Mouse (Mus musculus): ENCODE measurements around the gene Defb43. TPM values are rescaled to one million over a fixed set of nuclear protein-coding genes. Genes with fewer than 3 reads are reported as not detected.
A peak's percentile ranks its signal among the peaks of the same experiment; 100 is the strongest.

Gene Defb43
- polyA plus RNA-seq (2015; fragmentation: Nextera tagmentation; extraction: Ambion mirVana), result not detected in 2 replicates

DNA sequence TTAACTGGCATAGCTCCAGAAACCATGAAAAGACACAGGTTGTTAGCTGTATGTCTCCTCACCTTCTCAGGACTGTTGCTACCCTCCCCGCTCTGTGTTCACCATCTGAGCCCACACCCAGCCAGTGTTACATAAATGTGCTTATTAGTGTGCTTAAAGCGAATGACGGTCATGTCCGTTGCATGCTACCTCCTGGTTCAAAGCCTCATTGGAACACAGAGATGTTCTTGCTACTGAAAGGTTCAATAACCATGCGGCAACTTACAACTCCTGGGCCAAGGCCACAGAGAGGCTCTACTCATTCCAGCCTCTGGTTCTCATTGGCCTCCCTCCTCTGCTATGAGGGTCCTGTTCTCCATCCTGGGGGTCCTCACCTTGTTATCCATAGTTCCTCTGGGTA is at the start of gene Defb43:
TSS of gene Defb43 (plus strand) at position 301 of the 400 bp plus-strand sequence.
- 91% methylated on average over 5 of the region's 5 CpGs for WGBS
- no peak within 1 kb of the TSS for H3K9ac ChIP-seq
- no peak for ATAC-seq (ENCODE audit: extremely low read depth, insufficient number of reproducible peaks, low FRiP score, low TSS enrichment)
- H3K4me3 ChIP-seq, result no peak within 1 kb of the TSS
- no peaks in the 10 kb centered on the region for H3K36me3 ChIP-seq
- no peaks in the 10 kb centered on the region for H3K4me1 ChIP-seq
- no peak within 1 kb of the TSS for H3K4me2 ChIP-seq
- H3K27me3 ChIP-seq (replicated peaks), result 0 out of 2 replicates have a peak, but pooled peaks cover 4% of the 10 kb centered on the region
- H3K9me3 ChIP-seq, result peaks cover 4% of the 10 kb centered on the region; the same call in 1 of the 2 replicates
- H3K27ac ChIP-seq (replicated peaks), result no peak within 1 kb of the TSS

DNA sequence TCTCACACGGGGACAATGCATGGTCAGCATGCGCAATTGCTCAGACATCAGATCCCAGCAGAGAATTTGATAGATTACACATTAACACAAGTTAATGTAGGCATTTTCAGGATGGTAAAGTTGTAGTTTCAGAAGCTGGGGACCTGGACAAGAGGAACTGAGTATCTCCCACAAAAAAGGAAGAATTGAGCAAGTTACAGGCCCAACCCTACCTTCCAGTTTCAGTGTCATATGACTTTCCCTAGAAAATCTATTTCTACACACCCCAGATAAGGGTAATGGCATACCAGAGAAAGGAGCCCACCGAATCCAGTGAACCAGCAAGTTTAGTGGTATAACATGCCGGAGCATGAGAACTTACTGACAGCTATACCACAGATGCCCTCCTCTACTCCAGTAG is 47.9 kb upstream of the Defb43 start:
- H3K36me3 ChIP-seq, result peaks cover 24% of the 10 kb centered on the region
- no peak overlapping the region for H3K9ac ChIP-seq
- ATAC-seq (ENCODE audit: extremely low read depth, insufficient number of reproducible peaks, low FRiP score, low TSS enrichment), result no peak
- no peak overlapping the region for H3K4me3 ChIP-seq
- peaks cover 19% of the 10 kb centered on the region for H3K4me1 ChIP-seq
- 74% methylated on average over 4 of the region's 4 CpGs for WGBS
- no peak overlapping the region for H3K4me2 ChIP-seq
- H3K27me3 ChIP-seq (replicated peaks), result no peaks in the 10 kb centered on the region
- no peak overlapping the region for H3K27ac ChIP-seq (replicated peaks)
- H3K9me3 ChIP-seq, result no peaks in the 10 kb centered on the region

DNA sequence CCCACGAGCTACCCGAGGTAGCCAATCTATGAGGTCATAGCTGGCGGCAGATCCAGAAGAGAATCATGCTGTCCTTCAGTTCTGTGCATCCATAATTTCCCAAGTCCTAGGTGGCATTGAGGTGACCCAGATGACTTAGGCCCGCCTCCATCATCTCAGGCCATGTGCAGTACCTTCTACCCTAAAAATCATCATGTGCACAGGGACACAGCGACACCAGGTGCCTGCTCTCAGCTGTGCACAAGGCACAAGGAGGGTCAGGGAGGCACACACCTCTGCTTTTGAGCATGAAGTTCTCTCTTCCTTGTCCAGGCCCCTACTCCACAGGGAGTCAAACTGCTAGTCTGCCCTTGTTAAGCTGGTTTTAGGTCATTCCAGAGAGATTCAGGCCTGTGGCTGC is 46.2 kb upstream of the Defb43 start:
- H3K27me3 ChIP-seq (replicated peaks), result no peaks in the 10 kb centered on the region
- peaks cover 9% of the 10 kb centered on the region; the same call in 1 of the 2 replicates for H3K36me3 ChIP-seq
- peaks cover 20% of the 10 kb centered on the region for H3K4me1 ChIP-seq
- 69% methylated on average over 5 of the region's 5 CpGs for WGBS
- H3K27ac ChIP-seq (replicated peaks), result peak overlapping the region; percentile 46; the same call in 1 of the 2 replicates
- H3K4me3 ChIP-seq, result peak overlapping the region; percentile 48
- peak overlapping the region; percentile 73 for H3K9ac ChIP-seq
- no peak for ATAC-seq (ENCODE audit: extremely low read depth, insufficient number of reproducible peaks, low FRiP score, low TSS enrichment)
- peak overlapping the region; percentile 71 for H3K4me2 ChIP-seq
- H3K9me3 ChIP-seq, result no peaks in the 10 kb centered on the region

DNA sequence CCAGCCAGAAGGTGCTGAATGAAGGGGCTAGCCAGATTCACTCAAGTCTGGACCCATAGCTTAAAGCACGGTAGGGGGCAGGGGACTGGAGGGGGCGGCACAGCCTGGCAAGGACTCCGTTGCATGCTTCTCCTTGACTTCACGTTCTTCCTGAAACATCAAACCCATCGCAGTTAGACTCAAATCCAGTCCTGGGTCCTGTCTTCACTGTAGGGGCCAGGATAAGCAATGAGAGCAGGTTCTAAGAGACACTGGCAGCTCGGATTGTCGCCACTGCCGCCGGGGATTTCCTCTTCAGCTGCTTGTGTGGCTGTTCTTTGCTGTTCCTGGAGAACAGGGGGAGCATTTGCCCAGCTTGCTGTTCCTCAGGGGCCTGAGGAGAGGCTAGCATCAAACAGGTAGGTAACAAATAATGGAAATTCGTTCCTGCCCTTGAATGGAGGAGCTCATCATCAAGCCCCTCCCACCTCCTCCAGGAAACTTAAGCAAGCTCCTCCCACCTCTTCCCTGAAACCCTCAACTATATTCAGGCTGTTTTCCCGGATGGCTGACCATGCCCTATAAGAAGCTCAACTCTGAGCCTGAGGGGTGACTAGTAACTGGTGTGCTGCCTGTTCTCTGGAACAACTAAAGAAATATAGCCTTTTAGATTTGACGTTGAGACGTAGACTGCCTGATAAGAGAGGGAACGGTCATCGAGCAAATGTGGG is 45.6 kb upstream of the Defb43 start:
- peaks cover 6% of the 10 kb centered on the region; the same call in 1 of the 2 replicates for H3K36me3 ChIP-seq
- H3K27ac ChIP-seq (replicated peaks), result peak overlapping the region; percentile 46
- H3K4me1 ChIP-seq, result peaks cover 20% of the 10 kb centered on the region
- H3K4me3 ChIP-seq, result peak overlapping the region; percentile 48
- WGBS, result 16% methylated on average over 15 of the region's 15 CpGs
- H3K9ac ChIP-seq, result peak overlapping the region; percentile 73
- H3K9me3 ChIP-seq, result no peaks in the 10 kb centered on the region
- ATAC-seq (ENCODE audit: extremely low read depth, insufficient number of reproducible peaks, low FRiP score, low TSS enrichment), result no peak
- H3K27me3 ChIP-seq (replicated peaks), result no peaks in the 10 kb centered on the region
- peak overlapping the region; percentile 71 for H3K4me2 ChIP-seq

DNA sequence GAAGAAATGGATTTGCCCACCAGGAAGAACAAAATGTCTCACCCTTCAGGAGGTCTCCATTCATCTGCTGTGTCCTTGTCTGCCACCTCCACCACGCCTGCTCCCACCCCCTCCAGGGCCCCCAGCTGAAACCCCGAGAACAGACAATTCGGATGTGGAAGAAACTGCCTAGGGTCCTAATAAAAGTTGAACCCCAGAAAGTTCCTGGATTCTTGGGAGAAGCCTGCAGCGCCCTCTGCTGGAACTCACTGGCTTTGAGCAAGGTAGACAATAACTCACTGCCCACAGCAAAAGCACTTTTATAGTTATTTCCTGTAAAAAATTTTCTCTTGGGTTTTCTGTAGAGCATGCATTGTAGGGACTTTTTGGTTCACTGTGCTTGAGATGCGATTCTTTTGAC is 36.5 kb upstream of the Defb43 start:
- Histone ChIP-seq H3K9me3 (no peaks in the 10 kb centered on the region), H3K4me3 (no peak overlapping the region), H3K36me3 (no peaks in the 10 kb centered on the region), H3K9ac (no peak overlapping the region), H3K4me1 (no peaks in the 10 kb centered on the region), H3K4me2 (peak overlapping the region; percentile 43), H3K27ac (replicated peaks) (no peak overlapping the region), H3K27me3 (replicated peaks) (peaks cover 12% of the 10 kb centered on the region; the same call in 1 of the 2 replicates)
- WGBS, result 12% methylated on average over 5 of the region's 5 CpGs
- ATAC-seq (ENCODE audit: extremely low read depth, insufficient number of reproducible peaks, low FRiP score, low TSS enrichment), result no peak

DNA sequence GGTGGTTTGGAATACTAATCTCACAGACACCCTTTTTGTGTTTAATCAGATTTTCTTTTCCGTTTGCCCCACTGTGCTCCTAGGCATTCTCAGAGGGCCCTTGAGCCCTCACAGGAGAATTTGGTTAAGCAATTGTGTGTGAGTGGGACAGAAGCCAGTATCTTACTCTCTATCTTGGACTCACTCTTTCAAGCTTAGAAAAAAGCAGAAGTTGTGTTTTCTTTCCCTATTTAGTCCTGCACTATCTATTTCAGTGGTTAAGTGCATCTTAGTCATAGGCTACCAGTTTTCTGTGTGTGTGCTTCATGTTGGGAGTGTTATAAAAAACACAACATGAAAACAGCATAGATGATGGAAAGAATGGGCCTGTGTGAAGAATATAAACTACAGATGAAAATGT is 31.8 kb upstream of the Defb43 start:
- Histone ChIP-seq H3K4me1 (no peaks in the 10 kb centered on the region), H3K4me2 (no peak overlapping the region), H3K36me3 (no peaks in the 10 kb centered on the region), H3K27me3 (replicated peaks) (peaks cover 2% of the 10 kb centered on the region; the same call in 1 of the 2 replicates), H3K27ac (replicated peaks) (no peak overlapping the region), H3K9me3 (no peaks in the 10 kb centered on the region), H3K9ac (no peak overlapping the region), H3K4me3 (no peak overlapping the region)
- WGBS, result 63% methylated on average over 1 of the region's 1 CpGs
- ATAC-seq (ENCODE audit: extremely low read depth, insufficient number of reproducible peaks, low FRiP score, low TSS enrichment), result no peak

DNA sequence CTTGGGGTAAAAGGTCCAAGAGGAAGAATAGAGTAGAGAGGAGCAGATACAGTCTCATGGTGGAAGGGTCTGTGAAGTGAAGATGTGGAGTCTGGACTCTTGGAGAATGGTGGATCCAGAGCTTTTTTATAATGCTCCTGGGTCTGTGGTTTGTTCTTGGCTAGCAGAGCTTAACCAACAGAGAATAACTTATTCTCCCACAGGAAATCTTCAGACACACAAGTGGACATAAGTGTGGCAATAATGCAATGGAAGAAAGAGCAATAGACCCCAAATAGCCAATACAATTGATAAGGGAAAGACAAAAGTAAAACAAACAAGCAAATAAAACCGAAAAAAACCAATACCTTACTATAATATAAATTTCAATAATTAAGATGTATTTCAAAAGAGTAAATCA is 27.2 kb upstream of the Defb43 start, which contains the start of gene Defb48:
TSS of gene Defb48 (minus strand) at position 101 of the 400 bp plus-strand sequence.
- H3K9me3 ChIP-seq, result no peaks in the 10 kb centered on the region
- no peak within 1 kb of the TSS for H3K4me3 ChIP-seq
- no peak for ATAC-seq (ENCODE audit: extremely low read depth, insufficient number of reproducible peaks, low FRiP score, low TSS enrichment)
- H3K9ac ChIP-seq, result no peak within 1 kb of the TSS
- no peaks in the 10 kb centered on the region for H3K36me3 ChIP-seq
- no peaks in the 10 kb centered on the region for H3K4me1 ChIP-seq
- 52% methylated on average over 1 of the region's 1 CpGs for WGBS
- no peak within 1 kb of the TSS for H3K4me2 ChIP-seq
- no peak within 1 kb of the TSS for H3K27ac ChIP-seq (replicated peaks)
- no peaks in the 10 kb centered on the region for H3K27me3 ChIP-seq (replicated peaks)

DNA sequence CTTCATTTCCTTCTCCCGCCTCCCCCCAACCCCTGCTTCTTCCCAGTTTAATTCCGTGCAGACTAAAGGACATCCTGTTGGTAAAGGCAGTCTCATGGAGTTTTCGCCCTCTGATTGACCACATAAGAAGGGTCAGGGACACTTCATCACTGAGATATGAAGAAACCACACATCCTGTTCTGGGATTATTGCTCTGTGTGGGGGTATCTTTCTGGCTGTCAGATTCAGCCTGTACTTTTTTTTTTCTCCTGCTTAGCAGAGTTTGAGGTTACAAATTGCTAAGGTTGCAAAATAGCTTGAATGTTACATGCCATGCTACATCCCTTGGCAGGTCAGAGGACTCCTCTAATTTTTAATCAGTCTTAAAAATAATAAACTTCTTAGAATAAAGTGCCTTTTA is 20.3 kb upstream of the Defb43 start:
- Histone ChIP-seq H3K4me1 (peaks cover 21% of the 10 kb centered on the region), H3K27ac (replicated peaks) (no peak overlapping the region), H3K36me3 (no peaks in the 10 kb centered on the region), H3K4me3 (no peak overlapping the region), H3K9ac (0 out of 2 replicates have a peak overlapping the region, but pooled peaks have one; percentile 28), H3K27me3 (replicated peaks) (no peaks in the 10 kb centered on the region), H3K4me2 (no peak overlapping the region), H3K9me3 (no peaks in the 10 kb centered on the region)
- WGBS, result 49% methylated on average over 3 of the region's 3 CpGs
- ATAC-seq (ENCODE audit: extremely low read depth, insufficient number of reproducible peaks, low FRiP score, low TSS enrichment), result no peak

DNA sequence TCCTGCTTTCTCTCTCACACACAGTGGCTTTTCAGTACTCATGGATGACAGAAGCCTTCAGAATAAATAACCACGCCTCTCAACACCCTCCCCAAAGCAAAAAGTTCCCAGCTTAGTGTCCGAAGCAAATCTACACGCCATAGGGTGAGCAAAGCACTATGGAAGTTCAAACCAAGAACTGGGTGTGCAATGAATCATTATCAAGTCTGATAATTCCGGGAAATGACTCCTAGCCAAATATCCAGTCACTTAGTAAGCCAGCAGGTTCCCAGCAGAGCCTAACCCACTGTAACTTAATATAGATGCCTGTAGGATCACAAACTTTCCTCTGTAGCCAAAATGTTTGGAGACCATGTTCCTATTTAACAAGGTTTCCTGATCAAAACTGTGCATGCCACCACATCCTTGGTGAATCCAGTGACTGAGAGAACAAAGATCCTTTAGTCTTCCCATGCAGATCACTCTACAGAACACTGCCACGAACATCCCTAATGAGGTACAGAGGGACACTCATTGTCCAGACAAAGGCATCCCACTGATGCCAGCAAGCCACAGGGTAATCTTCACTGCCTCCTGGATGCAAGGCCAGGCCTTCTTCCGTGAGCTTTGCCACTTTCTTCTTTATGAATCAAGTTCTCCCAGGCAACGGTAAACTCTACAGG is 19.6 kb upstream of the Defb43 start:
- H3K36me3 ChIP-seq, result no peaks in the 10 kb centered on the region
- H3K27ac ChIP-seq (replicated peaks), result no peak overlapping the region
- 59% methylated on average over 7 of the region's 7 CpGs for WGBS
- ATAC-seq (ENCODE audit: extremely low read depth, insufficient number of reproducible peaks, low FRiP score, low TSS enrichment), result no peak
- H3K9ac ChIP-seq, result no peak overlapping the region
- no peaks in the 10 kb centered on the region for H3K27me3 ChIP-seq (replicated peaks)
- H3K4me2 ChIP-seq, result no peak overlapping the region
- no peaks in the 10 kb centered on the region for H3K9me3 ChIP-seq
- no peak overlapping the region for H3K4me3 ChIP-seq
- peaks cover 24% of the 10 kb centered on the region for H3K4me1 ChIP-seq

DNA sequence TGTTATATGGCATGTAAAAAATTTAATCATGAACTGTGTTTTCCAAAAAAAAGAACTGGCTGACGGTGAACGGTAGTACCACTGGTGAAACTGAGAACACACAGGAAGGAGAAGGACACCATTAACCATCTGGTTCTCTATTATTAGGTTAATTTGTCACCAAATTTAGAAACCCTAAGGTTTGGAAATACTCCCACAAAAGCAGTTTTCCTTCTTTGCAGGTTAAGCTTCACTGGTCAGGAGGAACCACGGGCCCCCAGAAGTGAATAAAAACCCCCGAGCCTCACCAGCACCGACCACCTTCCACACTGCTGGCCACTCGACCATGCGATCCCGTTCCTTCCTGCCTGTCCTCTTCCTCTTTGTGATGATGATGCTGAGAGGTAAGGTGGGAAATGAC is 13.8 kb upstream of the Defb43 start, which contains the start of gene Defb47:
TSS of gene Defb47 (plus strand) at position 301 of the 400 bp plus-strand sequence.
- no peak for ATAC-seq (ENCODE audit: extremely low read depth, insufficient number of reproducible peaks, low FRiP score, low TSS enrichment)
- WGBS, result 87% methylated on average over 8 of the region's 8 CpGs

DNA sequence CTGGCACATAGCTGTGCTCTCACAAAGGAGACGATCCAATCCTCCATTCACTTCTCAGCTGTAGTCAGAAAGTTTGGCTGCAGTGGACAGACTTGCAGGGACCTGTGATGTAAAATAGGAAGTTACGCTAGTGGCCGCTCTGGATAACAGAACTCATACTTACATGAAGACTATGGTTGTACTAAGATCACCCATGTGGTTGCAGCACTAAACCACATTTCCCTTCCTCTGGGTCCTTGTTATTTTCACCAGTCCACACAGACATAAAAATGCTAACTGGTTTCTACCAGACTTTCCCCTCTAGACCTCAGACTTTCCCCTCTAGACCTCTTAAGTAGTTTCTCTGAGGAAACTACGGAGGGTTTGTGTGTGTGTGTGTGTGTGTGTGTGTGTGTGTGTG is 12.6 kb upstream of the Defb43 start:
- ATAC-seq (ENCODE audit: extremely low read depth, insufficient number of reproducible peaks, low FRiP score, low TSS enrichment), result no peak
- no peaks in the 10 kb centered on the region for H3K9me3 ChIP-seq
- H3K4me3 ChIP-seq, result no peak overlapping the region
- H3K4me2 ChIP-seq, result no peak overlapping the region
- H3K27ac ChIP-seq (replicated peaks), result no peak overlapping the region
- no peaks in the 10 kb centered on the region for H3K27me3 ChIP-seq (replicated peaks)
- H3K4me1 ChIP-seq, result peaks cover 17% of the 10 kb centered on the region
- H3K36me3 ChIP-seq, result no peaks in the 10 kb centered on the region
- 83% methylated on average over 4 of the region's 4 CpGs for WGBS
- H3K9ac ChIP-seq, result no peak overlapping the region

More for the DNA sequence above, 13.8 kb upstream of the Defb43 start, which contains the start of gene Defb47:
- Histone ChIP-seq H3K9ac (no peak within 1 kb of the TSS), H3K4me1 (peaks cover 14% of the 10 kb centered on the region), H3K4me3 (no peak within 1 kb of the TSS), H3K4me2 (no peak within 1 kb of the TSS), H3K36me3 (no peaks in the 10 kb centered on the region), H3K27ac (replicated peaks) (no peak within 1 kb of the TSS), H3K9me3 (no peaks in the 10 kb centered on the region), H3K27me3 (replicated peaks) (no peaks in the 10 kb centered on the region)

All from heart, embryonic 13.5 days (tissue).